Mouse (Mus musculus) kidney, adult 2 months (tissue): ENCODE measurements around the gene Zcchc7.

Source experiments
- CTCF ChIP-seq: fragments of 200-500 bp; conservative IDR thresholded peaks from 2 replicates; pipeline ENCODE4 v1.5.1; 2011; ENCODE audit warnings: low read depth, mild to moderate bottlenecking, control low read depth, low read length, moderate library complexity, mixed read lengths; ENCODE audit not compliant: insufficient read depth, insufficient read length
- POLR2A ChIP-seq: fragments of 200-500 bp; IDR thresholded peaks from one replicate; pipeline ENCODE4 v1.6.1; 2011; ENCODE audit warnings: low read depth, low read length, control low read depth

- TF ChIP-seq CTCF (peak; percentile 100; the same call in 1 of the 2 replicates), POLR2A (no peak)
These were observed 217.8 kb downstream of the Zcchc7 start for GRCm38 (mm10) chr4:44973450-44973849.
